Mouse (Mus musculus): ENCODE data around the gene Gm8108. TPM values are rescaled to one million over a fixed set of nuclear protein-coding genes. Genes with fewer than 3 reads are reported as not detected.
"Not testable (repeated sequence)": the region's sequence is repeated elsewhere in the genome, so short reads cannot be mapped to it uniquely, and the experiment has no call there.

Gm8108 gene
- polyA plus RNA-seq (2021), result not detected

DNA sequence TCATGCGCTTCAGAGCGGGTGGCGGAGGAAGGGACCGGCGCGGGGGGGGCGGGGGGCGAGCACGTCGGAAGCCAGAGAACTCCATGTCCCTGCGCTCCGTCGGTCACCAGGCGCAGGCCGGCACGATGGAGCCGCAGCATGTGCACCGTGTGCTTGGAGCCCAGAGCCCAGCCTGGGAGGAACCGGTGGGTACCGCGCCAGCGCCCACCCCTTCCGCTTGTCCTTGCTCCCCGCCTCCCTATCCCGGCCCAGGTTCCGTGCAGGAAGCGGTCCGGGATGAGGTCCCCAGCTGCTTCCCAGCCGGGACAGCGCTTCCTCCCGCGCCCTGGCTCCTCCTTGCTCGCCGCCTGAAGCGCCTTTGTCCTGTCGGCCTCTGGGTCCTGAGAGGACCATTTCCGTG, at the start of gene Gm8108:
Gene Gm8108, plus strand, starts transcription at position 101 of the 400 bp plus-strand sequence.
- DNase-seq (ENCODE audit: low read depth, low spot score); CTCF ChIA-PET; in situ Hi-C loops (cut with MboI; ENCODE audit: low pct_unique_long_range_greater_than_20kb); POLR2A ChIA-PET; ATAC-seq; H3K27me3 ChIP-seq: not testable (repeated sequence)

DNA sequence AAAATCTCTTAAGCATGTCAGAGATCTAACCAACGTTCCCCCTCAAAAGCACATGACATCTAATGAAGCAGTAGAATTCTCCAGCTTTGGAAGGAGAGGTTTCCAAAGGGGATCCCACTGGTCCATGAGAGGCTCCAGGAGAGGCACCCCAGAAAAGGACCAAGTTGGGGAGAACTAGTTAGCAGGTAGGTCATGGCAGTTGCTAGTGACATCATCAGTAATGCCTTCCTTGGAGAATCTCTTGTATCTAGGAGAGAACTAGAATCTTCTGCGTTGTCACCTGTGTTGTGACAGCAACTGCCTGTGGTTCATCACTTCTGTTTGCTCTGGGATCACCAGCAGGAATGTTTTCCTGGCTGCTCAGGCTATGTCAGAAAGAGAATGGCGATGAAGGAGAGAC, 26.5 kb upstream of the Gm8108 start, which contains the start of gene Gm3115:
Gene Gm3115, plus strand, starts transcription at position 301 of the 400 bp plus-strand sequence.
- POLR2A ChIA-PET; in situ Hi-C loops (cut with MboI; ENCODE audit: low pct_unique_long_range_greater_than_20kb); CTCF ChIA-PET; DNase-seq (ENCODE audit: low read depth, low spot score); ATAC-seq; H3K27me3 ChIP-seq: not testable (repeated sequence)

GRCm38 (mm10) chr14:4141646-4142045, 31.3 kb downstream of the Gm8108 start:
- H3K27me3 ChIP-seq; DNase-seq (ENCODE audit: low read depth, low spot score); ATAC-seq; CTCF ChIA-PET; POLR2A ChIA-PET; in situ Hi-C loops (cut with MboI; ENCODE audit: low pct_unique_long_range_greater_than_20kb): not testable (repeated sequence)

GRCm38 (mm10) chr14:4164730-4165129, 54.4 kb downstream of the Gm8108 start, which contains the start of gene Gm3127:
TSS of gene Gm3127 (plus strand) at chr14:4165030.
- DNase-seq (ENCODE audit: low read depth, low spot score); ATAC-seq; POLR2A ChIA-PET; CTCF ChIA-PET; H3K27me3 ChIP-seq; in situ Hi-C loops (cut with MboI; ENCODE audit: low pct_unique_long_range_greater_than_20kb): not testable (repeated sequence)

GRCm38 (mm10) chr14:4182030-4182429, 71.7 kb downstream of the Gm8108 start:
- DNase-seq (ENCODE audit: low read depth, low spot score); POLR2A ChIA-PET; H3K27me3 ChIP-seq; ATAC-seq; in situ Hi-C loops (cut with MboI; ENCODE audit: low pct_unique_long_range_greater_than_20kb); CTCF ChIA-PET: not testable (repeated sequence)

Other genes with a start within 250 kb of the Gm8108 start
- not detected for gene Gm2916, start 226.4 kb upstream of the Gm8108 start, polyA plus RNA-seq (2021)
- not detected for gene Gm3029, start 178.8 kb upstream of the Gm8108 start, polyA plus RNA-seq (2021)
- not detected for gene Gm3095, start 147.0 kb upstream of the Gm8108 start, polyA plus RNA-seq (2021)
- not detected for gene Gm3099, start 112.1 kb upstream of the Gm8108 start, polyA plus RNA-seq (2021)
- gene Gm5796, start 86.6 kb upstream of the Gm8108 start, polyA plus RNA-seq (2021), result not detected
- not detected for gene Gm3115, start 26.4 kb upstream of the Gm8108 start, polyA plus RNA-seq (2021)
- gene Gm3127, start 54.5 kb downstream of the Gm8108 start, polyA plus RNA-seq (2021), result not detected
- gene Gm2974, start 72.0 kb downstream of the Gm8108 start, polyA plus RNA-seq (2021), result 0.05 TPM
- not detected for gene Gm3138, start 139.1 kb downstream of the Gm8108 start, polyA plus RNA-seq (2021)
- gene Gm3149, start 206.8 kb downstream of the Gm8108 start, polyA plus RNA-seq (2021), result not detected
- gene 2610042L04Rik, start 224.2 kb downstream of the Gm8108 start, polyA plus RNA-seq (2021), result not detected